Mouse (Mus musculus) heart, postnatal 0 days (tissue): ENCODE measurements around the gene Obp1b. TPM values are rescaled to one million over a fixed set of nuclear protein-coding genes. Genes with fewer than 3 reads are reported as not detected.
"Not testable (repeated sequence)": the region's sequence is repeated elsewhere in the genome, so short reads cannot be mapped to it uniquely, and the experiment has no call there.

Experiments used
- ATAC-seq: fragments of 200-750 bp; cut with Nextera tagmentation; 2 replicates; pipeline ENCODE4 v1.8.0; 2017; ENCODE audit warnings: low read depth, moderate number of reproducible peaks, moderate library complexity; ENCODE audit not compliant: insufficient read depth
- DNase-seq: peaks from one replicate; pipeline ENCODE4 v3.0.0-alpha.2; 2016; ENCODE audit warnings: low spot score
- H3K27ac ChIP-seq: fragments of 300-500 bp; sonication (generic); 2 replicates; pipeline ENCODE4 v1.5.1; 2014; ENCODE audit warnings: low read depth, mild to moderate bottlenecking
- H3K27me3 ChIP-seq: fragments of 300-500 bp; sonication (generic); 2 replicates; pipeline ENCODE4 v1.6.1; 2014; ENCODE audit warnings: low read length, mixed read lengths; ENCODE audit not compliant: control insufficient read depth, insufficient read depth
- H3K36me3 ChIP-seq: fragments of 300-500 bp; sonication (generic); replicated peaks from 2 replicates; pipeline ENCODE4 v1.6.1; 2014; ENCODE audit warnings: low read length, mixed read lengths; ENCODE audit not compliant: control insufficient read depth, insufficient read depth
- H3K4me1 ChIP-seq: fragments of 300-500 bp; sonication (generic); 2 replicates; pipeline ENCODE4 v1.6.1; 2014; ENCODE audit warnings: antibody characterized with exemption; ENCODE audit not compliant: control insufficient read depth, insufficient read depth
- H3K4me2 ChIP-seq: fragments of 300-500 bp; sonication (generic); 2 replicates; pipeline ENCODE4 v1.6.1; 2014; ENCODE audit warnings: low read depth, mild to moderate bottlenecking, low read length, moderate library complexity
- H3K4me3 ChIP-seq: fragments of 300-500 bp; sonication (generic); 2 replicates; pipeline ENCODE4 v1.5.1; 2014; ENCODE audit warnings: low read depth, low read length
- H3K9ac ChIP-seq: fragments of 300-500 bp; sonication (generic); replicated peaks from 2 replicates; pipeline ENCODE4 v1.6.1; 2014; ENCODE audit warnings: low read depth, low read length, mixed read lengths
- H3K9me3 ChIP-seq: fragments of 300-500 bp; sonication (generic); replicated peaks from 2 replicates; pipeline ENCODE4 v1.6.1; 2016; ENCODE audit warnings: low read length; ENCODE audit not compliant: control insufficient read depth
- CTCF ChIP-seq: IDR thresholded peaks from 2 replicates; pipeline ENCODE4 v1.5.1; 2016; ENCODE audit warnings: antibody characterized with exemption, control low read depth, low read depth
- EP300 ChIP-seq: IDR thresholded peaks from 2 replicates; pipeline ENCODE4 v1.6.1; 2016; ENCODE audit warnings: antibody characterized with exemption, low read depth
- WGBS: fragments of 180-500 bp; shearing (Covaris S2); extraction: QIAGEN DNeasy Blood & Tissue Kit; methylation state at CpG from one replicate; pipeline ENCODE4 v1.1.7; 2014; 5-methylcytosine and 5-hydroxymethylcytosine counted together
- polyA plus RNA-seq: library from polyadenylated mRNA; unstranded; fragments of >200 nt; fragmentation: Nextera tagmentation; extraction: Ambion mirVana; gene quantifications from 2 replicates; pipeline ENCODE4 v1.2.1, GENCODE M21; 2015
- total RNA-seq: library from RNA; depleted of rRNA; stranded (reverse); fragments of >200 nt; gene quantifications from 2 replicates; pipeline ENCODE4 v1.2.3, GENCODE M21; 2014; ENCODE audit warnings: low replicate concordance; rRNA removed

Obp1b gene
- total RNA-seq = not detected in 2 replicates
- polyA plus RNA-seq = not detected in 2 replicates

- not testable (repeated sequence) for DNase-seq, H3K9me3 ChIP-seq, H3K4me3 ChIP-seq, ATAC-seq, H3K4me1 ChIP-seq, H3K9ac ChIP-seq, H3K27me3 ChIP-seq, H3K36me3 ChIP-seq, H3K4me2 ChIP-seq, H3K27ac ChIP-seq
- WGBS = no CpG with 5 or more reads among the region's 3 CpGs
These were observed at the start of gene Obp1b for GRCm38 (mm10) chrX:78186477-78186876. TSS of gene Obp1b (plus strand) at chrX:78186777.

- H3K27me3 ChIP-seq, H3K27ac ChIP-seq, H3K9ac ChIP-seq, H3K4me3 ChIP-seq, H3K4me1 ChIP-seq, DNase-seq, H3K4me2 ChIP-seq, ATAC-seq, H3K36me3 ChIP-seq, H3K9me3 ChIP-seq: not testable (repeated sequence)
- WGBS = 38% methylated on average over 1 of the region's 1 CpGs
These were observed 15.6 kb downstream of the Obp1b start for GRCm38 (mm10) chrX:78202220-78202619.

- WGBS = 72% methylated on average over 5 of the region's 5 CpGs
- Histone ChIP-seq H3K9me3 (no peaks in the 10 kb centered on the region), H3K27me3 (no peaks in the 10 kb centered on the region), H3K4me2 (no peak overlapping the region), H3K4me3 (no peak overlapping the region), H3K36me3 (no peaks in the 10 kb centered on the region), H3K4me1 (no peaks in the 10 kb centered on the region), H3K27ac (no peak overlapping the region), H3K9ac (no peak overlapping the region)
- TF ChIP-seq CTCF = no peak
- TF ChIP-seq EP300 = no peak
- DNase-seq (no peak), ATAC-seq (no peak)
These were observed 16.3 kb downstream of the Obp1b start for GRCm38 (mm10) chrX:78202829-78203228.

Other genes starting within 250 kb of the Obp1b start
- not detected in 2 replicates for gene Obp1a, start 95.4 kb upstream of the Obp1b start, total RNA-seq
- gene Obp1a, start 95.4 kb upstream of the Obp1b start, polyA plus RNA-seq = not detected in 2 replicates
- gene Gm5938, start 61.3 kb upstream of the Obp1b start, total RNA-seq = not detected in 2 replicates
- not detected in 2 replicates for gene Gm5938, start 61.3 kb upstream of the Obp1b start, polyA plus RNA-seq
- gene Gm14743, start 59.1 kb downstream of the Obp1b start, total RNA-seq = not detected in 2 replicates
- gene Gm14743, start 59.1 kb downstream of the Obp1b start, polyA plus RNA-seq = not detected in 2 replicates
- gene 4930480E11Rik, start 182.9 kb downstream of the Obp1b start, total RNA-seq = not detected in 2 replicates
- gene 4930480E11Rik, start 182.9 kb downstream of the Obp1b start, polyA plus RNA-seq = not detected in 2 replicates